Mouse (Mus musculus) c-Kit-positive CD71-negative TER-119-negative erythroid progenitor cells, embryonic 14.5 days (primary cell): ENCODE measurements around the gene Marc1.

ENCODE experiments used
- DNase-seq: peaks from one replicate; pipeline ENCODE4 v3.0.0-alpha.2; 2013; ENCODE audit warnings: low read depth

Marc1 gene

GRCm38 (mm10) chr1:184762941-184763340 lies 48.2 kb downstream of the Marc1 start:
- DNase-seq: no peak

- no peak for DNase-seq
These were observed 49.1 kb downstream of the Marc1 start for GRCm38 (mm10) chr1:184761988-184762387.

GRCm38 (mm10) chr1:184752671-184753070 lies 58.4 kb downstream of the Marc1 start:
- DNase-seq: no peak

GRCm38 (mm10) chr1:184750114-184750664 lies 60.9 kb downstream of the Marc1 start:
- no peak for DNase-seq

- no peak for DNase-seq
These were observed 62.4 kb downstream of the Marc1 start for GRCm38 (mm10) chr1:184748692-184749152.

GRCm38 (mm10) chr1:184737876-184738479 lies 73.1 kb downstream of the Marc1 start:
- DNase-seq: no peak

GRCm38 (mm10) chr1:184737228-184737627 lies 73.9 kb downstream of the Marc1 start:
- no peak for DNase-seq
